Mouse (Mus musculus) neural tube, embryonic 10.5 days (tissue): Measurements from ENCODE around the gene Selenoi.

Experiments
- DNase-seq: peaks from one replicate; pipeline ENCODE4 v3.0.0-alpha.2; 2017; ENCODE audit warnings: low spot score; ENCODE audit errors: extremely low spot score

Selenoi gene

DNA sequence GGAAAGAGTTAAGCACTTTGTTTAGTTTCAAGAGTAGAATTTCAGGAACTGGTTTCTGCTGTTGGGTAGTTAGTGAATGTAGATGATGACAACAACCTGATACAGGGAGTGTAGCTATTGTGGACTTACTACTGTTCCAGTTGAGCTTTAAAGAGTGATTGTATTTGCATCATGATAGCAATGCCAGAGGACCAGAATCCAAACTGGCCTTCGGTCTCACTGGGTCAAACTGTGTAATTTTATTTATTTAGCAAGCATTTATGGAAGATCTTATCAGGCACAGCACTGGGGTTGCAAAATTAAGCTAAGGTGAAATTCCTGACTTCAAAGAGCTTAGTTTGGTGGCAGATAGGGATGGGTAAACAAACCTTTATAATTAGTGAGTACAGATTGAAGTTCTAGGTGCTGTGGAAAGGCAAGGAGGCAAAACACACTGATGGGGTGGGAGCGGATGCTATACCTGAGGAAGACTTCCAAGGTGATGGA lies 3.3 kb downstream of the Selenoi start:
- no peak for DNase-seq

DNA sequence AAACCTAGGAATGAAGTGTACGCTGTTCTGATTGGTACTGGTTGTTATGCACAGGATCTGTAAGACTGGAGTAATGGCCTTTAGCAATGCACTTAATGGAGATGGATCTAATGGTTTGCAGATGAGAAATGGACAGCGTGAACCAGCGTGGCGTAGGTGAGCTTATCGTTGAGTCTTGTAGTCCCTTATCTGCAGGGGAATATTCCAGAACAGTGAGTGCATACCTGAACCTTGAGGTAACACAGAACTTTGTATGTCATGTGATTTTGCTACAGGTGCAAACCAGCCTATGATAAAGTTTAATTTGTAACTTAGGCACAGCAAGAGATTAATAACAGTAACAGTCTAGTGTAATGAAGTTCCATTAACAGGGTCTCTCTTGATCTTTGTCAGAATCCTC lies 6.2 kb downstream of the Selenoi start:
- no peak for DNase-seq

DNA sequence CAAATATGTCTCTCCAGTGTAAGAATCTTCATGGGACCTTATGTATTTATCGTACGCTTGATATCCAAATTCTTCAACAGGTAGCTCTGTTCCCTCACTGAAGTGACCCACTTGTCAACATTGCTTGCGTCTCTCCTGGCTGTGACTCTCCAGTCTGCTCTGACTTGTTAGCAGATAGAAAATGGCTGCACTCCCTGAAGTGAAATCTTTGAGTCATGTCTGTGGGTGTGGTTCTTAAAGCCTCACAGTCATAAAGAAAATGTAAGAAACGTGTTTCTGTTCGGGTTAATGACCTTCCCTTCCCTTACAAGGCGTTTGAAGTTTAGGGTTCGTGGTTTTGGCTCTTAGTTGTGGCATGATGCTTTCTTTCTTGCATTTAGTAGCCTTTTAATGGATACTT lies 8.2 kb downstream of the Selenoi start:
- no peak for DNase-seq

DNA sequence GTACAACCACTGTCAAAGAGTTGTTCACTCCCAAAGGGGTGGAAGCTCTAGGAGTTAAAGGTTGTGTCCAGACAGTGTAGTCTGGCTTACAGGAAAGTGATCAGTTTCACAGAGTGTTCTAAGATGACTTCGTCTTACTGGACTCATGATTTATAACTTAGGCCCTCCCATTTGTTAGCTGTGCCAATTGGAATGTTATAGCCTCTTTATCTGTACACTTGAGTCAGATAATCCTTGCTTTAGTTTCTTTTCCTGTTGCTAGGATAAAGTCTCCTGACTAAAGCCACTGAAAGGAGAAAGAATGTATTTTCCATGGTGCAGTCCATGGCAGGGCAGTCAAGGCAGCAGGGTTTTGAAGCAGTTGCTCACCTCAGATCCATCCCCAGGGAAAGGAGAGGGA lies 10.0 kb downstream of the Selenoi start:
- no peak for DNase-seq

DNA sequence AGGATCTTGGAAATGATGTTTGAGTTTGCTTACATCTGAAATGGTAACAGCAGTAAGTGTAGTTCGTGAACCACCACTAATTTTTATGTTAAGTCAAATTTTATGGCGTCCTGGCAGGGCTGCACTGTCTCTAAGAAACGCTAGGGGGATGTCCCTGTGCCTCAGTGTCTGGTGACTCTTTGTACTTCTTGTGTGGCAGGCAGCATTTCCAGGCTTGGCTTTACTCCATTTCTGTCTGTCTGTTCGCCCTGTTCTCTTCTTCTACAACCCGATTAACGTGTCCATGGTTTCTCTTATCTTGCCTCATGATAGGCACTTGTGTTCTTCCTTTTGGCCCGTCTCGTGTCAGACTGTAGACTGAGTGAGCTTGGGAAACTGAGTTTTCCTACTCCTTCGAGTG lies 11.4 kb downstream of the Selenoi start:
- DNase-seq = no peak

DNA sequence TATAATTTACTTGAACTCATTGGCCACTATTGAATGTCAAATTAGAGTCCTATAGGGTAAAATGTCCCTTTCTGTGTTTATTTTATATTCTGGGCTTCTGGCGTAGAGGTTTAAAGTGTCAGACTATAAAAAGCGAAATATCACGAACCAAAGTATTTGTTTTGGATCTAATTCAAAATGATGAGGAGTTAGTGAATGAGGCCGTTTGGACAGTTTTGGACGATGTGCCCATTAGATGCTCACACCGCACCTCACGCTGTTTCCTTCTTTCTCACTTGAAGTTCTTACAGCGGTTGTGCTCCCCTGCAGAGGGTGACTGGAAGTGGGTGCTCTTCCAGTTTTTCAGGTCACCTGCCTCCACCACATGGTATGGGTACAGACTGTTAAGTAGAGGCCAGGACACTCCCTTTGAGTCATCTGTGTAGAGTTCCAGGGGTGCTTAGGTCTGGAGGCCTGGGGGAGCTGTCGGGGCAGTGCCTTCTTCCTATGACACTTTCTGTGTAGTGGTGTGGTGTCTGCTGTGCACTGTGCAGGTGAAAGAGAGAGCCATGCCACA lies 13.6 kb downstream of the Selenoi start:
- DNase-seq = no peak

DNA sequence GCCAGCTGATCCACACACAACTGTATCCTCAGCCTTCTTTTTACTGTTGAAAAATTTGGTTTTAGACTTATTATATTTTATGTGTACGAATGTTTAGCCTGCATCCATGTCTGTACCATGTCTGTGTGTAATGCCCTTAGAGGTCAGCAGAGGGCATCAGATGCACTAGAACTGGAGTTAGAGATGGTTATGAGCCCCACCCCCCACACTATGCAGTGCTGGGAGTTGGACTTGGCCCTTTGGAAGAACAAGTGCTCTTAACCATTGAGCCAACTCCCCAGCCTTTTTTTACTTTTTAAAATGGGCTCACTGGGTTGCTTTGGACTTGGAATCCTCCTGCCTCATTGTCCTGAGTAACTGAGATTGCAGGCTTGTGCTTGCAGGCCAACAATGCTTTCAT lies 15.3 kb downstream of the Selenoi start:
- no peak for DNase-seq

DNA sequence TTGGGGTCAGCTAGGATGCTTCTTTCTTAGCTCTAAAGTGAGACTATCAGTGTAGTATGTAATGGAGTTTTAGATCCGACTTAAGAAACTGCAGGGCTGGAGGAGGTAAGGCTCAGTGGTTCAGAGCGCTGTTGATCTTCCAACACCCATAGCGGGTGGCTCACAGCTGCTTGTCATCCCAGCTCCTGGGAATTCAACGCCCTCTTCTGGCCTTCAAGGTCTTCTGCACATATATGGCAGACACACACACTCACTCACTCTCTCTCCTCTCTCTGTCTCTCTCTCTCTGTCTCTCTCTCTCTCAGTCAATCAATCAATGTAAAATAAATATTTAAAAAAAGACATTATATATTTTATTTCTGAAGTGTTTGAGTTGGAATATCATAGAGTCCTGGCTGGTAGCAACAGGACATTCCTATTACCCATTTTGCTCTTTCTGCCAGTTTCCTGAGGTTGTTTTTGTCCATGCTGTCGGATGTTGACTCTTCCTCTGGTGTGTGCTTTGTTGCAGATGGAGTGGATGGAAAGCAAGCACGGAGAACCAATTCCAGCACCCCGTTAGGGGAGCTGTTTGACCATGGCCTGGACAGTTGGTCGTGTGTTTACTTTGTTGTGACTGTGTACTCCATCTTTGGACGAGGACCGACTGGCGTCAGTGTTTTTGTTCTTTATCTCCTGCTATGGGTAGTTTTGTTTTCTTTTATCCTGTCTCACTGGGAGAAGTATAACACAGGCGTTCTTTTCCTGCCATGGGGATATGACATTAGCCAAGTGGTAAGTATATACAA lies 23.4 kb downstream of the Selenoi start:
- no peak for DNase-seq

DNA sequence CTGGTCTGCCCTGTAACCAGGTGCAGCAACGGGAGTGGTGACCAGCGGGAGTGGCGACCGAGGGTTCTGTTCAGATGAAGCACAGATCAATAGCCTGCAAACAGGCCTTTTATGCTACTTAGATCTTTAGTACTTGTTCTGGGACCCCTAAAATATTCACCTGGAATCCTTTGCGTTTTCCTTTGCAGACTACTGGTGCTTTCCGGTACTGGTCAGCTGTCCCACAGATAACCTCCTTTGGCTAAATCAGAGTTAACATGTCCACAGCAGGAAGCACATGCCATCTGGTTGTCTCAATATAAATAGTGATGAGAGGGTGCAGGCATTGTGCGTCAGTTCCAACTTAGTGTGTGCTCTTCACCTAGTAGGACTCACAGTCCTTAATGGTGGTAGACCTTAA lies 26.4 kb downstream of the Selenoi start:
- no peak for DNase-seq

DNA sequence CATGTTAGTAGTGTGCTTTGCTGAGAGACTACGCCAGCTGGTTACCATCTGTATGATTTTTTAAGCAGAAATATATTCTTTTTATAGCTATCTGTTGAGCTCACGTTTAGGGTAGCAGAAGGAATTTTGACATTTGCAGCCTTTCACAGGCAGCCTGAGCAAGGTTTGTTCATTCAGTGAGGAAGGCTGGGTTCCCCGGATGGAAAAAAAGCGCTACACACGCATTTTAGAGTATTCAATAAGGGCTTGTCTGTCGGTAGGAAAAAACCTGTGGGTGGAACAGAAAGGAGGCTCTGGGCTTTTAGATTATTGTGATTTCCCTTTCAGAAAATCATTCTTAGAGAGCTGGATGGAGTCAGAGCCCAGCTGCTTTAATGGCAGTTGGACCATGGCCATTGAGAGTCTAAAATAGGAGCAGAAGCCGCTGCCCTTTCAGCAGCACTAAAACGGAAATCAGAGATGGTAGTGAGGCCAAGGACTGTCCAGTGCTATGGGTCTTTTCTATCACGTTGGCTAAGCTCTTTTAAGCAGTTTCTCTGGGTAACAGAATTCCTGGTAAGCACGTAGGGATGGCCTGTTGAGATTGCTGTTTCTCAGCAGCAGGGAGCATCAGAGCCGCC lies 38.3 kb downstream of the Selenoi start:
- no peak for DNase-seq

DNA sequence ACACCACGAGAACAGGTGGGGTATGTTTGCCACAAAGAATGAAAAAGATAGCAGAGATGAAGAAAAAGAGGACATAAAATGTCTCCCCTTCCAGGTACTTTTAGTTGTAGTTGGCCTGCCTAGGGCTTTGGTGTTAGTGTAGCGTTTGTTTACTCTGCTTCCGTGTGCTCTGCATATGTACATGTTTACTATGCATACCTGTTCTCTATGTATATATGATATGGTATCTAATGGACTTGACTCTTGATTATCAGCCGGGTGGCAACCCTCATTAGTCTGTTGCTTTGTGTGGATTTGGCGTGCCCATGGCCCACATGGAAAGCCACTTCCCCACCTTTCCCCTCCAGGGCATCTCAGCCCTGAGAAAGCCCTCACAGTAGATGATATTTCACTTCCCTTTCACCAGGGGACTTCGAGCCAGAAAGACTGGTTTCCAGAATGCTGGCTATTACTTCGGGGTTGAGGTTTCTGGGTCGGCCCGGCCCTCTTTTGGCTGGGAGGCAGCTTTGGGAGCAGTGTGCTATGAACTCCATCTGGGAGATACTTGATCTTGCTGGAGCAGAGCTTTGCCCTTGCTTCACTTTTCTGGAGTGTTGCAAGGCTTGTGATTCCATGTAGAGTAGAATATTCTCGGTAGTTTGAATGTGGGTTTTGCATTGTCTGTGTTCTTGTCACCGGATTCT lies 39.4 kb downstream of the Selenoi start:
- no peak for DNase-seq

DNA sequence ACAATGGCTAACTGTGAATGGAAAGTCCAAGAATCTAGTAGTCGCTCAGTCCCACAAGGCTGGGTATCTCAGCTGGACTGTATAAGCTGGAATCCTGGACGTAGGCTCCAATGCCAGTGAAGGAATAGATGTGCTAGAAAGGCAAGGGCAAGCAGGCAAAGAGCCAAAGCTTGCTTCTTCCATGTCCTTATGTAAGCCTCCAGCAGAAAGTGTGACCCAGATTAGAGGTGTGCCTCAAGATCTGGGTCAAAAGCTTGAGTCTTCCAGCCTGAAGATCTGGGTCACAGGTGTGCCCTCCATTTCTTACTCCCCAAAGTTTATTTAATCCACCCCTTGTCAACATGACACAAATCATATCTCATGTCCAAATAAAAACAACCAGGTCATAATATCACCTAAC lies 44.0 kb downstream of the Selenoi start:
- no peak for DNase-seq

DNA sequence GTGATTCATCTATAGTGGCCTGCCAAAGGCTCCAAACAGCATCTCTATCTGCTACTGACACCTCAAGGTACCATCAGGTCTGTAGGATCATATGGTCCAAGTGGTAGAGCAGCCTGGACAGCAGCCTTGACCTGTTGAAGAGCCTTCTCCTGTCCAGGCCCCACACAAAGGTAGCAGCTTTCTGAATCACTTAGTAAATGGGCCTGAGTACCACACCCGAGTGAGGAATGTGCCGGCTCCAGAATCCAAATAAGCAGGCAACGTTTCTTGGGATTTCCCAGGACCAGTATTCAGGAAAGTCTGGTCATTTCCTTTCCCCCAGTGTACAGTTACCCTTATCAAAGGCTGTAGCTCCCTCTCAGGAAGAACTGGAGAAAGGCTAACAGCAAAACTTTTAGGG lies 46.6 kb downstream of the Selenoi start:
- no peak for DNase-seq

DNA sequence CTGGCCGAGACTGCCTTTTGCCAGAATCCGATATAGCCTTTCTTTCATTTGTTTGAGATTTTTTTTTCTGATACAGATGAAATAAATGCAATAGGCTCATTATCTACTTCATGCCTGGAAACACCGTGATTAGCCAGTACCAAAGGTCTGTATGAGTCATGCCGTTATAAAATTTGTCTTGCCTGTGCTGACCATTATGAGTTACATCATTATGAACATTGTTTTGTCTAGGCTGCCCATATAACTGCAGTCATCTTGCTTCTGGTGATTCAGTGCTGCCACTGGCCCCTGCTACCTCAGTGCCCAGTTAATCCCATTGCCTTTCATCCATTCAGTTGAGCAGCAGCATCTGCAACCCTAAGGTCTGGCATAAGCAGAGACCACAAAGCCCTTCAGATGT lies 47.1 kb downstream of the Selenoi start:
- DNase-seq = no peak

DNA sequence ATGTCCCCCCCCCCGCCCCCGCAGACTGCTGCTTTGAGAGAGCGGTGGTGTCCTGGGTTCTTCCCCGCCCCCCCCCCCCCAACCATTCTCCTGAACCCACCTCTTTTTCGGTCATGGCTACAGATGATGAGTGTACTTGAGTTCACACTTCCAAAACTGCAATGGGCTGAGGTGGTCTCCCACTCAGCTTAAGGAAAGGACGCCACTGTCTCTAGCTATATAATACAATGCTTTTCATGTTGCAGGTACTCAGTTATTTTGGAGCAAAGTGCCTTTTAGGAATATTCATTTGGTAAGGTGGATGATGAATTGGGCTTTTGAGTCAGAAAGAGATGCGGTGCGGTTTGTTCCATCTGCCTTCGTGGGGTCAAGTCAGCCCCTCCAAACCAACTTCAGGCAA lies 48.5 kb downstream of the Selenoi start:
- no peak for DNase-seq

DNA sequence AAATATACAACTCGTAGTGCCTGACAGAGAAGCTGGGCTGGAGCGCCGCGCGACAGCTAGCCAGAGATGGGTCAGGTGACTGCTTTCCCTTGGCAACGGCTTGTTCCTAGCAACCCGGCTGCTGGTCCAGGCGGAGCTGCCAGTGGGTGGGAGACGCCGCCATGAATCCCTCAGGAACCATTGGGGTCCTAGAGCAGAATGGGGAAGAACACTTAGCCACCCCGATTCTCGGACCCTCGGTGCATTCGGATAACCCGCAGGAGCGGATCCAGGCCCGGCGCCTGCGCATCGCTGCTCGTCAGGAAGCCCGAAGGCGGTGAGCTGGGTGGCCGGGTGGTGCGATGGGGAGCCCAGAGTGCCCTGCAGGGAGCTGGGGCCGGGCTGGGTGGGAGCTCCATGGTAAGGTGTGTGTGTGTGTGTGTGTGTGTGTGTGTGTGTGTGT lies 48.9 kb downstream of the Selenoi start, which contains the start of gene Drc1:
Gene Drc1 (plus strand): TSS at position 98 of the 442 bp plus-strand sequence.
- peak; percentile 57 for DNase-seq

DNA sequence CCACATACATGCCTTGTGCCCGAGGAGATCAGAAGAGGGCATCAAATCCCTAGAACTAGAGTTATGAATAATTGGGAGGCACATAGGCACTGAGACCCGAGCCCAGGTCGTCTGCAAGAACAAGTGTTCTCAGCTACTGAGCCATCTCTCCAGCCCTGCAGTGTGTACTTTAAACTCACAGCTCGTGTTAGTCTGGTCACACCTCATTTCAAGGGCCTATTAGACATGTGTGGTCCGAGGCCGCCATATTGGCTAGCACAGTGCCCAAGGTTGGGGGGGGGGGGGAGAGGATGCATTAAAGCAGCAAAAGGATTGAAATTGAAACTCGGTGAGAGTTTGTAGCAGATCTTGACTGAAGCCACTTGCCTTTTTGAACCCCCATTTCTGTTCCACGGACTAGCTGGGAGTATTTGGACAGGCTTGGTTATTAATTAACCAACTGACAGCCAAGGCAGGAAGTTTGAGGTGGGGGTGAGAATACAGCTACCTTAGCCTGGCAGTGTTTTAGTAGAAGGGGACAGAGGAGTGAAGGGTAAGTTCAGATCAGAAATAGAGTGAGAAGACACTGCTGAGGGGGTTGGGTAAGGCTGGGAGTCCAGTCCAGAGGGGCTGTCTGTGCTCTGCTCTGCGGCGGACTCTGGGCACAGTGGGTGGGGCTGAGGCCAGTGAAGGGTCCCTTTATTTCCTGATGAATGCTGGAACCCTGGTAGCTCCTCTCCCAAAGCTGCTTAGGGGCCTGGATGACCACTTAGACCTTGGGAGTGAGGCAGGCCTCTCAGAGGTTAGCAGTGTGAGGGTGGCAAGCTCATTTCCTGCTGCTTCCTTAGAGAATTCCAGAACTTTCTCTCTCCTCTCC lies 53.8 kb downstream of the Selenoi start:
- DNase-seq = no peak

DNA sequence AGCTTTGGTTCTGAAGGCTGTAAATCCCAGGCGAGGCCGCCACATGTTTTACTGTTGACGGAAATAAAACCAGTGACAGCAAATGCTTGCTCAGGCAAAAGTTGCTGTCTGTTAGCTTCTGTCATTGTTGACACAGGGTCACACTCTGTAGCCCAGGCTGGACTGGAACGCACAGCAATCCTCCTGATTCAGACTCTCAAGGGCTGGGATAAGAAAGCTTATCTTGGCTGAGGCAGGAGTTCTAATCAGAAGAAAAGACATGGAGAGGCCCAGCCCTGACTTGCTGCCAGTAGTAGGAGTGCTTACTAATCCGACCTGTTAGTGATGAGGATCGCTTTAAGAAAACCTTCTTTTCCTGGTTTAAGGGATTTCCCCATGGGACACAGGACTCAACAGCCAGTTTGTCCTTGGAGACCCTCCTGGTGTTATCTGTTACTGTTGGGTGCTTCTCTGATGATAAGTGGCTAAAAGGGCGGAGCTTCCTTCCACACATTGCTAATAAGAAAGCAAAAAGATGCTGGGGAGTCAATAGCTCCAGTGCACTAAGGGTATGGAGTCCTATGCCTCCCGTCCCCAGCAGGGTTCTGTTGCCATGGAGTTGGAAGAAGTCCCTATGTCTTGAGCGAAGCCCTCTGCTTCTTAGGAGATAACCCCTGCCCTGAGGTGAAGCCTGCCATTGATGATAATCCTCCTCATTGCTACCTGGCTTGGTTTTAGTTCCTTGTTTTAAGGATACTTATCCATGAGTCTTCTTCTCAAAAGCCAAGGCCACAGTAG lies 54.9 kb downstream of the Selenoi start:
- no peak for DNase-seq
